Mouse (Mus musculus) frontal cortex, postnatal 36 days (tissue): ENCODE results near the gene Riox2.

Experiments
- DNase-seq, 2 experiments: peaks; one replicate each; pipeline ENCODE4 v3.0.0; 2022; ENCODE audit warnings: low spot score in 2 of 2

The Riox2 gene

DNA sequence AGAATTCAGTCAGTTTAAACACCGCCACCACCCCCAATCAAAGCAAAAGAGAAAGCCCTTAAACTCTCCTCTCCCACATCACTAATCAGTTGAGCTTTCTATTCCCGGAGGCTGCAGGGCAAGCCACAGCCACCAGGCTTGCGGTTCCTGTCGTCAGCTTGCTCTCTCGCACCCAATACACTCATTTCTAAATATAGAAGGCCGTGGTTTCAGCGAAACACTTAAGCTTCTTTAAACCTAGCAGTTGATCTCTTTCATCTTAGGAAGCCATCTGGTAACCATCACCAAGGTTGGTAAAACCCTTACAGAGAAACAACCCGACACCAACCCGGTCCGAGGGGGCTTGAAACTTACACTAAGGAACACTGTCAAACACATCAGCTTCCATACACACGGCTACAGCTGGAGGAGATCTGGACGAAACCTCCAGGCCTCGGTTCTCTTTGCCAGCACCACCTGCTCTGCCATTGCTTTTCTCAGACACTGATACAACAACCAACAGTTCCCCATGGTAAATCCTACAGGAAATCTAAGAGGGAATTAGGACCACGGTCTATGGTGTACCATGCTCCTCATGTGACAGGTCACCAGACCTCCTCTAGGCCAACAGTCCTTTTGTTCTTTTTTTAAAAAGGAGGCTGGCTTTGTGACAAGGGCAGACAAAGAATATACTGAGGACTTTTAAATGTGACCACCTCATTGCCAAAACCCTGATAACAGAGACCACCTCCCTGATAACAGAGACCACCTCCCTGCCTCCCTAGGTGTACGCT is 46.1 kb downstream of the Riox2 start:
- DNase-seq, result no peak

- no peak for DNase-seq
Observed at GRCm38 (mm10) chr16:59521752-59522423, 50.3 kb downstream of the Riox2 start.

GRCm38 (mm10) chr16:59526939-59527338 is 55.4 kb downstream of the Riox2 start:
- no peak for DNase-seq

GRCm38 (mm10) chr16:59529570-59529969 is 58.0 kb downstream of the Riox2 start:
- DNase-seq, result no peak

- DNase-seq, result no peak
Observed at GRCm38 (mm10) chr16:59531243-59531642, 59.7 kb downstream of the Riox2 start.

DNA sequence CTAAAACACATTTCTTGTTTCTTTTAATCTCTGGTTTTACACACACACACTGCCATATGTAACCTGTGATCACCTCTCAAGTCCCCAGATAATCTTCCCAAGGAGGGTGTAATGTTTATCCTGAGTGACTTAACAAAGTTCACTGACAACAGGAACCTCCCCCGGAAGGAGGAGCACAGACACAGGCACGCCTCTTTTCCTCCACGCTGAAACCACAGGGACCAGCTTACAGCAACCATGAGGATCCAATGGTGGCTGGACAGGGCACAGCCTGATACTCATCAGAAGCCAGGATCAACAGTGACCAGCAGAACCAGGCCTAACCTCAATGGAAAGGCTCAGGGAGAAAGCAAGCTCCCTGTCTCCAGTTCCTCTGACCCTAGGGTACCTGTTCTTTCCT is 61.0 kb downstream of the Riox2 start:
- no peak for DNase-seq

DNA sequence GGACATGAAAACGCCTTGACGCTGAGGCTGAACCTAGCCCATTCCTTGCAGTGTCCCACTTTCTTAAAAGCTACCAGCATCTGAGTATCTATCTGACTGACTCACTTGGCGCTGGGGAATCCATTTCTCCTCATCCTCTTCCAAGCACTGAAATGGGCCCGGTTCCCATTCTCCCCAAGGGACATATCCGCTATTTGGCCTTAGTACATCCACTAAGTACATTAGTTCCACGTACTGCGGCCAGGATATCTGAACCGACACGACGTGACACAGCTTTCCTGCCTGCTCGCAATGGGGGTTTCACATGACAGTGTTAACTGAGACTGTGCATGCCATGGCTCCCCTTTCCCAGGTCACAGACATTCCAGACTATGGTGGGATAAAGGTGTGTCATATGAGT is 62.8 kb downstream of the Riox2 start:
- DNase-seq, result no peak

DNA sequence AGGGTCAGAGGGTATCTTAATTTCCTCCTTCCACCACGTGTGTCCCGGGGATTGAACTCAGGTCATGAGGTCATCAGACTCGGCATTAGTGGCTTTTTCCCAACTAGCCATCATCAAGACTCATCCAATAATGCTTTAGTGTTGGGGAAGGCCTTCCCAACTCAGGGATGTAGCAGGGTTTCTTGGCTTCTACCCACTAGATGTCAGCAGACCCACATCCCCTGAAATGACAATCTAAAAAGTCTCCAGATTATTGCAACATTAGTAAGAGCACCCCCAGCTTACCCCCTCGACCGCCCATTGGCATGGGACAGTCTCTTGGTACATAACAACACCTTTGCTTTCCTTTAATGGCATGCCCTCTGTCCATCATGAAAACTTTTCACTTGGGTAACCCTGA is 64.1 kb downstream of the Riox2 start:
- no peak for DNase-seq

DNA sequence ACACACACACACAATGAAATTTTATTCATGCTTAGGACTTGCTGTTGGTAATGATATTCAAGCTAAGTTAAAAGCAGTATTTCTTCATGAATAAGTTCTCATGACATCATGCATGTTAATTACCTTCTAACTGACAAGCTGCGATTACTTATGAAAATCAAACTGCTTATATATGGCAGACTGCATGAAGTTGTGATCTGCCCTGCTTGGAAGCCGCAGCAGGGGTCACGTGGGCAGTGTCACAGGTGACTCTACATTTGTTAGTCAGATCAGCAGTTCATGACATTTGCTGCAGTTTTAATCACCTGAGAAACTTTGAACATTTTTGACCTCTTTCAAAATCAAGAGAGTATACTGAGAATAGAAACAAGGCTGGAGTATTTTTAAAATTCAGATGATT is 69.4 kb downstream of the Riox2 start:
- DNase-seq, result no peak

DNA sequence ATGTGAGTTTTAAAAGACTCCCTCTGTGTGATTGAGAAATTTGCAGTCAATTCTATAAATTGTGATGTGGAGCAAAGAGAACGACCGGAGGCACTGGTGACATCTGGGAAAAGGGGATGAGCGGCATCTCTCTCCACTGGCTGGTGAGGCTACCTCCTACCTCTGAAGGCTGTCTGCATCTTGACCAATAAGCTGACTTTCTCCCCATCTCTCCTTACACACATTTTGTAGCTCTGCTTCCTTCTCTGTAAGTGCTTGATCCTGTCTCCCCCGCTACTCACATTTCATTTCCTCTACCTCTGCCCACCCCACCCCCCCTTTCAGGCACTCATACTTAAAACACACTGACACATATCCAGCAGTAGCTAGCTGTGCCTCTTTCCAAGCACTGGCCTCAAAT is 69.8 kb downstream of the Riox2 start:
- no peak for DNase-seq
